Mouse (Mus musculus): Measurements from ENCODE around the gene Pgam5.

Gene Pgam5

GRCm38 (mm10) chr5:110269141-110270101, at the start of gene Pgam5:
Gene Pgam5 (minus strand): TSS chr5:110269913.
- DNase-seq (ENCODE audit: low spot score) = peak; percentile 57

- DNase-seq (ENCODE audit: low spot score) = no peak
Observed at GRCm38 (mm10) chr5:110313127-110313526, 43.4 kb upstream of the Pgam5 start.

- no peak for DNase-seq (ENCODE audit: low spot score)
Observed at GRCm38 (mm10) chr5:110308861-110309260, 39.1 kb upstream of the Pgam5 start.

GRCm38 (mm10) chr5:110300591-110300990, 30.9 kb upstream of the Pgam5 start:
- DNase-seq (ENCODE audit: low spot score) = no peak

DNA sequence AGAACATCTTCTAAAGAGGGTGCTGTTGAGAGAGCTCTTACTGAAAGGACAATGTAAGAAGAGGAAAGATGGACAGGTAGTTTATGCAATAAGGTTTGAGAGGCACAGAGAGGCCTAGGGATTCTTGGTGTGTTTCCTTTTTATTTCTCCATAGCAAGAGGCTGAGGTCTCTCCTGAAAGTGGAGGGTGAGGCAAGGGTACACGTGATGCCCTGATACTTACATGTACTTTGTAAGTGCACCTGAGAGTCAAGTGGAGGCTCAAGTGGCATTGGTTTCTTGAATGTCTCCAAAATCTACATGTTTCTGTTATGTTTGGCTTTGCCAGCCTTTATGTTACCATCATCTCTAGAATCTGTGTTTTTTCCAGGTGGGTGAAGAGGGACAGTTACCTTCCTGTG, 26.9 kb upstream of the Pgam5 start:
- no peak for DNase-seq (ENCODE audit: low spot score)

- no peak for DNase-seq (ENCODE audit: low spot score)
Observed at GRCm38 (mm10) chr5:110291649-110292048, 21.9 kb upstream of the Pgam5 start.

GRCm38 (mm10) chr5:110287084-110287475, 17.4 kb upstream of the Pgam5 start:
- DNase-seq (ENCODE audit: low spot score) = no peak

GRCm38 (mm10) chr5:110286446-110287083, 16.9 kb upstream of the Pgam5 start:
- no peak for DNase-seq (ENCODE audit: low spot score)

DNA sequence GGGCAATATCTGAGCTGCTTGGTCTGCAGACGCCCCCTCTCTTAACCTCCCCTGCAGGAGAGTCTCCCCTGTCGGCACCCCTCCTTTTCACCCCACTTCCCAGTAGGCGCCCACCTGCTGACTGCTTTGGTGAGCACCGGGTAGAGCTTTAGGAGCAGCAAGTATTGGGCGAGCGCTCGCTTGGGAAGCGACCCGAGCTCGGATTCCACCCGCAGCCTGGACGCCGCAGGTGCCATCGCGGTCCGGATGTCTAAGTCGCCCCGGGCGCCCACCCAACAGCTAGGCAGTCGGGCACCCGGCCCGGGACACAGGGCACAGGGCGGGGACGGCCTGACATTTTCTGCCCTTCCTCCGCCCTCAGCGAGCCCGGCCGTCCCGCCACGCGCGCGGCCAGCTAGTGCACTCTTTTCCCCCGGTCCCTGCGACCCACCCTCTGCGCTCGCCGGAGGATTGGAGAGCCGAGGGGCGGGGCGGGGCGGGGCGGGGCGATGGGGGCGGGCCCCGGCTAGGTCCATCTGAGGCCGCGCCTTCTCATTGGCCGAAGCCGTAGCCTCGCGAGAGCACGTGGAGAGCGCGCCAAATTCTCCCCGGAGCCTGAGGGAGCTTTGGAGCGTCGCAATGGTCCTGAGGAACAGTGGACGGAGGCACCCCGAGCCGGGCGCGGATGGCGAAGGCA, 16.2 kb upstream of the Pgam5 start, which contains the start of the genes Pxmp2 and Pole:
Gene Pxmp2, minus strand, starts transcription at position 417 of the 676 bp plus-strand sequence.
Gene Pole, plus strand, starts transcription at position 537 of the 676 bp plus-strand sequence.
- peak; percentile 57 for DNase-seq (ENCODE audit: low spot score)

- DNase-seq (ENCODE audit: low spot score) = no peak
Observed at GRCm38 (mm10) chr5:110285156-110285555, 15.4 kb upstream of the Pgam5 start.

DNA sequence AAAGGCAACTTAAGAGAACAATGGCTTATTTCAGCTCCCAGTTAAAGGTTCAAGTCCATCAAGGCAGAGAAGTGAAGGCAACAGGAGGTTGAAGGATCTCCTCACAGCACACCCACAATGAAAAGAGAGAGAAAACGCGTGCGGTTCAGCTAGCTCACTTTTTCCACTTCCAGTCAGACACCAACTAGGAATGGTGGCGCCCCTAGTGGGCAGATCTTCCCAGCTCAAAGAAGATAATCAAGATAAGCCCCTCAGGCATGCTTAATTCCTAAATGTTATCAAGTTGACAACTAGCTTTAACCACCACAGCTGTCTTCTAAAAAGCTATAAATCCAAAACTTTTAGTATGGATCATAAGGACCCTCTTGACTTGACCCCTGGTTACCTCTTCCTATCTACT, 14.8 kb upstream of the Pgam5 start:
- no peak for DNase-seq (ENCODE audit: low spot score)

DNA sequence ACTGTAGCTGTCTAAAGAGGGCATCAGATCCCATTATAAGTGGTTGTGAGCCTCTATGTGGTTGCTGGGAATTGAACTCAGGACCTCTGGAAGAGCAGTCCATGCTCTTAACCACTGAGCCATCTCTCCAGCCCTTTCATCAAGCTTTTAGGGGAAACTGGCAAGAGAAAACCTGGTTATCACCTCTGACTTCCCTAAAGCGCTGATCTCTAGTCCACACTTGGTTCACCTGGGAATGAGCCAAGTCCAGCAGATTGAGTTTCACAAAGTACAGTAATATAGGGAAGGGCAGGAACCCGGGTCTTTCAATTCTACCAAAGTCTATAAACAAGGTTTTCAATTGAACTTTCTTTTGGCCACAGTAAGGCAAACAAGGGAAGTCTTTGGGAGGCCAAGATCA, 12.3 kb upstream of the Pgam5 start:
- DNase-seq (ENCODE audit: low spot score) = no peak

GRCm38 (mm10) chr5:110276910-110277309, 7.2 kb upstream of the Pgam5 start:
- DNase-seq (ENCODE audit: low spot score) = no peak

- DNase-seq (ENCODE audit: low spot score) = no peak
Observed at GRCm38 (mm10) chr5:110276391-110276790, 6.7 kb upstream of the Pgam5 start.

GRCm38 (mm10) chr5:110274846-110275245, 5.1 kb upstream of the Pgam5 start:
- DNase-seq (ENCODE audit: low spot score) = no peak

DNA sequence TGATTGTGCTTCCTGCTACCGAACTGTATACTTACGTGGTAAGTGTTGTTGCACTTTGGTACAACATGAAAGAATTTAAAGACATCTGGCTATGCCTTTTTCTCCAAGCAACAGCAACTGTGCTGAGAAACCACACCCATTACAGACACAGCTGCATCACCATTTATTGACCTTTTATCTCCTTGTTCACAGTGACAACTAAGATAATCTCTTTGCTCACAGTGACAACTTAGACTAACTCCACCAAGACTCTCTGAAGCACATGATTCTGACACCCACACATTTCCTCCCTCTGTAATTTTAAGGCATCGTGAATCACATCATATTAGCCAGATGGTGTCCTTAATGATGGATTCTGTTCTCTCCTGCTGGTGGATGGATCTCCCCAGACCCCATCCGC, 4.4 kb upstream of the Pgam5 start:
- DNase-seq (ENCODE audit: low spot score) = no peak

DNA sequence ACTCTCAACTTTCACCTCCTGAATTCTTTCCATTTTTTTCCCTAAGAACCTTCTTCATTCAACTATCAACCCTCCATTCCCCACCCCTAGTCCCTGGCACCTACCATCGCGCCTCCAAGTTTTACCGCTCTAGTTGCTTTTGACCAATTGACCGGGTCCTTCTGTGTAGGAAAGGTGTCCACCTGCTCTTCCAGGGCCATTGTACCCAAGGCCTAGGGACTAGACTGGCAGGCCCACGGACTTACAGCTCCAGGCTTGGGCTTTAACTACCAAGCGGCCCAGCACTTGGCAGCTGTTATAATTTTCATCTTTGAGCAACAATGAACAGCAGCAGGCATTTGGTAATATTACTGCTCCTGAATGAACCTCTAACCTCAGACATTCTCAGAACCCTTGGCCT, 529 bp upstream of the Pgam5 start:
- DNase-seq (ENCODE audit: low spot score) = no peak

- no peak for DNase-seq (ENCODE audit: low spot score)
Observed at GRCm38 (mm10) chr5:110266941-110267340, 2.8 kb downstream of the Pgam5 start.

- no peak for DNase-seq (ENCODE audit: low spot score)
Observed at GRCm38 (mm10) chr5:110244091-110244490, 25.6 kb downstream of the Pgam5 start.

DNA sequence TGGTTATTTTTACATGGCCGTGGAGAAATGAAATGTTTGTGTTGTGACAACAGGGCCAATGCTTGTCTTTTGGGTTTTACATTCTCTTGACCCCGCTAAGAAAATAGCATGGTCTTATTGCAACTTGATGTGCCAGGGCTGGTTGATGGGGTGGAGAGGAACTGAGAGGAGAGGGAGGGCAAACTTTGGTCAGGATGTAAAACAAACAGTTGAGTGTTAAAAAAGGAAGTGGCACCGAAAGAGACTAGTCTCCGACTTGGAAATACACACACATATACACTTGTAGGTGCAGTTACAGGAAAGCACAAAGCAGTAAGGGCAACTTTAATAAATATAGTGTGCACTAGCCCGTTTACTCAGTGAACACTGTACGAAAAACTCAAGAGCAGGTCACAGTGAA, 37.4 kb downstream of the Pgam5 start:
- DNase-seq (ENCODE audit: low spot score) = no peak

DNA sequence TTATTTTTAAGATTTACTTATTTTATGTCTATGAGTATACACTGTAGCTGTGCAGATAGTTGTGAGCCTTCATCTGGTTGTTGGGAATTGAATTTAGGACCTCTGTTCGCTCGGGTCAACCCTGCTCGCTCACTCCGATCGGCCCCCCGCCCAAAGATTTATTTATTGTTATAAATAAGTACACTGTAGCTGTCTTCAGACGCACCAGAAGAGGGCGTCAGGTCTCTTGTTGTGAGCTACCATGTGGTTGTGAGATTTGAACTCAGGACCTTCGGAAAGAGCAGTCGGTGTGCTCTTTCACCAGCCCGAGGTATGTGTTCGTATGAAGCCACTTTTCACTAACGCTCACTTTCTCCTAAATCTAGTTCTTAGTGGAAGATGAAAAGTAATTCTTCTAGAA, 38.1 kb downstream of the Pgam5 start:
- no peak for DNase-seq (ENCODE audit: low spot score)

GRCm38 (mm10) chr5:110230780-110231461, 38.8 kb downstream of the Pgam5 start, which contains the start of gene Ankle2:
Gene Ankle2 (plus strand): TSS chr5:110231004.
- DNase-seq (ENCODE audit: low spot score) = peak; percentile 63
